Mouse (Mus musculus): ENCODE results near the gene Hsd17b13.

GRCm38 (mm10) chr5:103908851-103909250 lies 68.4 kb downstream of the Hsd17b13 start:
- TF ChIP-seq CTCF (IDR thresholded peaks at IDR 0.05; ENCODE audit: extremely low read depth, insufficient read length, insufficient replicate concordance, low read depth, low read length), result no peak
- TF ChIP-seq POLR2A (IDR thresholded peaks at IDR 0.05; ENCODE audit: low read depth, low read length), result no peak

All from small intestine, adult 2 months (tissue).